12 mouse cellular contexts compared by ENCODE assay signal in the genomic region with DNA sequence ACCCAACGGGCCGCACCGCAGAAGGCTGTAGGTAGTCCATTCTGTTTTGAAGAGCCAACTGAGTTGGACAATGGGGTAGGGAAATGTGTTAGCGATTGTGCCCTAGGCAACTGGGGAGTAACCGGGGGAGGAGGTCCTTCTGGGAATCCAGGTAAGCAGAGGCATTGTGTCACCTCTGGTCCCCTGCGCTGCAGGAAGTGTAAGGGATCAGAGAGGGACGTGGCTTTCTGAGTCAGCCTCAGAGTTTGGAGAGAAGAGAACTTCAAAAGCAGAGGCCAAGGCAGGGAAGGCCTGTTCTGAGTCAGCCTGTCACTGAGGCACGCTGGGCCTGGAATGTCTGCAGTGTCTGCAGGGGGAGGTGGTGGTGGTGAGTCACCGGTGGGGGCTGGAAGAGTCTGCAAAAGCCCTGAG. TPM values are rescaled to one million over a fixed set of nuclear protein-coding genes. Genes with fewer than 3 reads are reported as not detected.
A peak's percentile ranks its signal among the peaks of the same experiment; 100 is the strongest.
DNase-seq lines count a peak whose midpoint lies in the region; ATAC-seq and TF ChIP-seq lines count a peak whose summit lies in the region.
"Had no signal": no experiment of that assay in that cellular context is flagged by ENCODE, and none has a peak within 500 bp of the region (broad histone marks: within the 10 kb centered on the region; RNA-seq: fewer than 3 reads in every experiment).

No protein-coding gene starts in this region.

- H3K36me3 ChIP-seq in heart, embryonic 11.5 days (ENCODE audit: control insufficient read depth, insufficient read depth, low read length), result no peaks in the 10 kb centered on the region
- H3K36me3 ChIP-seq: limb, embryonic 12.5 days; neural tube, embryonic 13.5 days had no signal

- in situ Hi-C loops in Patski (cut with MboI; ENCODE audit: low pct_unique_long_range_greater_than_20kb), result no loop called here

- ATAC-seq in heart, embryonic 11.5 days (replicated peaks; ENCODE audit: insufficient number of reproducible peaks, low FRiP score, low TSS enrichment), result peak; percentile 63; the same call in 1 of the 2 replicates
- peak; percentile 94 for ATAC-seq in Patski

- CTCF ChIA-PET in Patski (lab: Charles Lee), result interaction anchor here (0.9 kb wide), 1 partner anchor 37 kb away, joined by 3 read pairs; no protein-coding TSS in a partner anchor

- no peaks in the 10 kb centered on the region for H3K27me3 ChIP-seq in heart, embryonic 11.5 days (ENCODE audit: control insufficient read depth, insufficient read depth, low read length)
- H3K27me3 ChIP-seq in Patski, result no peaks in the 10 kb centered on the region
- H3K27me3 ChIP-seq: limb, embryonic 12.5 days; neural tube, embryonic 13.5 days had no signal

- peaks cover 11% of the 10 kb centered on the region for H3K4me1 ChIP-seq in heart, embryonic 11.5 days (ENCODE audit: control insufficient read depth, insufficient read depth, low read length)
- H3K4me1 ChIP-seq in embryonic fibroblast, embryonic 13.5 days (ENCODE audit: control insufficient read depth, insufficient read depth, low read length), result peaks cover 5% of the 10 kb centered on the region; the same call in 1 of the 2 replicates
- H3K4me1 ChIP-seq: neural tube, embryonic 13.5 days had no signal

- intact Hi-C loops in left cerebral cortex, postnatal 4 days (cut with DNase I), result no loop called here

- peak; percentile 48; the same call in 1 of the 2 replicates for TF ChIP-seq POLR2A in embryonic fibroblast, embryonic 13.5 days (IDR thresholded peaks at IDR 0.05; ENCODE audit: low read depth, low read length)

- H3K27ac ChIP-seq in heart, embryonic 11.5 days (ENCODE audit: low read depth, low read length), result peak overlapping the region; percentile 69
- H3K27ac ChIP-seq in embryonic fibroblast, embryonic 13.5 days (ENCODE audit: insufficient read depth, low read length), result peak overlapping the region; percentile 78
- H3K27ac ChIP-seq: kidney, postnatal 0 days; limb, embryonic 12.5 days; neural tube, embryonic 13.5 days had no signal

- POLR2A ChIA-PET in Patski (lab: Charles Lee), result interaction anchor here (1.5 kb wide), 1 partner anchor 23 kb away, joined by 4 read pairs; no protein-coding TSS in a partner anchor

- H3K4me2 ChIP-seq in heart, embryonic 11.5 days, result peak overlapping the region; percentile 33
- H3K4me2 ChIP-seq: limb, embryonic 12.5 days; neural tube, embryonic 13.5 days had no signal

- no peak overlapping the region for H3K9ac ChIP-seq in heart, embryonic 11.5 days (ENCODE audit: low read depth, low read length)
- H3K9ac ChIP-seq: limb, embryonic 12.5 days; neural tube, embryonic 13.5 days had no signal

- 10% methylated on average over 9 of the region's 9 CpGs for WGBS in heart, embryonic 11.5 days (ENCODE audit: insufficient replicate concordance)

- no peak for TF ChIP-seq CTCF in Patski (IDR thresholded peaks at IDR 0.05)
- TF ChIP-seq CTCF in embryonic fibroblast, embryonic 13.5 days (IDR thresholded peaks at IDR 0.05; ENCODE audit: borderline replicate concordance, insufficient read depth, low read length), result no peak

- DNase-seq in heart, postnatal 4 days, result no peak
- DNase-seq in 3T3-L1 (ENCODE audit: low read depth, low spot score) (peak; percentile 96), Patski (ENCODE audit: low read depth, low spot score) (peak; percentile 50)
- no peak for DNase-seq in retina, embryonic 14.5 days (ENCODE audit: low spot score)
- no peak for DNase-seq in left cerebral cortex, postnatal 4 days
- DNase-seq in kidney, adult 11 months, result no peak

- H3K9me3 ChIP-seq in heart, embryonic 11.5 days (replicated peaks; ENCODE audit: control insufficient read depth, low read length), result no peaks in the 10 kb centered on the region
- H3K9me3 ChIP-seq: limb, embryonic 12.5 days; neural tube, embryonic 13.5 days had no signal

- no peak overlapping the region for H3K4me3 ChIP-seq in heart, embryonic 11.5 days (ENCODE audit: low read depth, low read length)
- no peak overlapping the region for H3K4me3 ChIP-seq in embryonic fibroblast, embryonic 13.5 days (ENCODE audit: insufficient read depth, low read length)
- H3K4me3 ChIP-seq: limb, embryonic 12.5 days; neural tube, embryonic 13.5 days had no signal

RNA-seq across cellular contexts. Expression of a gene that starts 6.4 kb away (rescaled TPM):
- not detected in 2 replicates for polyA plus RNA-seq in heart, embryonic 11.5 days (2014; fragmentation: Nextera tagmentation; extraction: Ambion mirVana)
- total RNA-seq in heart, postnatal 4 days (2021), result not detected
- not detected for polyA plus RNA-seq in Patski (2021)
- polyA plus RNA-seq in embryonic fibroblast, embryonic 13.5 days (2011; ENCODE audit: insufficient read length, low read depth, missing spikeins), result not detected in 2 replicates
- not detected for total RNA-seq in left cerebral cortex, postnatal 4 days (2021)
- polyA plus RNA-seq: heart, embryonic 16.5 days; kidney, postnatal 0 days; limb, embryonic 12.5 days; neural tube, embryonic 13.5 days had no signal

RNA-seq across cellular contexts. Expression of a gene that starts 12.2 kb away (rescaled TPM):
- 50.0 and 51.5 TPM in 2 replicates for polyA plus RNA-seq in heart, embryonic 11.5 days (2014; fragmentation: Nextera tagmentation; extraction: Ambion mirVana)
- 10 to 100 TPM in 1 of 2 experiments, 1 to 10 TPM in 1; 6.3 to 10.6 TPM for total RNA-seq in heart, postnatal 4 days (2021)
- polyA plus RNA-seq in Patski (2021), result 1.2 TPM
- polyA plus RNA-seq in embryonic fibroblast, embryonic 13.5 days (2011; ENCODE audit: insufficient read length, low read depth, missing spikeins), result 37.9 and 39.8 TPM in 2 replicates
- total RNA-seq in left cerebral cortex, postnatal 4 days (2021), result 1 to 10 TPM; 2.6 to 3.5 TPM

RNA-seq across cellular contexts. Expression of a gene that starts 16.7 kb away (rescaled TPM):
- polyA plus RNA-seq in heart, embryonic 11.5 days (2014; fragmentation: Nextera tagmentation; extraction: Ambion mirVana), result 27.1 and 31.3 TPM in 2 replicates
- 10 to 100 TPM; 60.9 to 62.7 TPM for total RNA-seq in heart, postnatal 4 days (2021)
- polyA plus RNA-seq in Patski (2021), result 100 TPM
- polyA plus RNA-seq in embryonic fibroblast, embryonic 13.5 days (2011; ENCODE audit: insufficient read length, low read depth, missing spikeins), result 68.4 and 71.9 TPM in 2 replicates
- 10 to 100 TPM; 88.0 to 94.0 TPM for total RNA-seq in left cerebral cortex, postnatal 4 days (2021)

RNA-seq across cellular contexts. Expression of a gene that starts 47.2 kb away (rescaled TPM):
- 23.0 and 33.1 TPM in 2 replicates for polyA plus RNA-seq in heart, embryonic 11.5 days (2014; fragmentation: Nextera tagmentation; extraction: Ambion mirVana)
- 10 to 100 TPM; 47.4 to 48.3 TPM for total RNA-seq in heart, postnatal 4 days (2021)
- 74.0 TPM for polyA plus RNA-seq in Patski (2021)
- 79.3 and 80.1 TPM in 2 replicates for polyA plus RNA-seq in embryonic fibroblast, embryonic 13.5 days (2011; ENCODE audit: insufficient read length, low read depth, missing spikeins)
- 10 to 100 TPM; 68.1 to 72.8 TPM for total RNA-seq in left cerebral cortex, postnatal 4 days (2021)

RNA-seq across cellular contexts. Expression of a gene that starts 57.5 kb away (rescaled TPM):
- polyA plus RNA-seq in heart, embryonic 11.5 days (2014; fragmentation: Nextera tagmentation; extraction: Ambion mirVana), result 1,582 and 1,616 TPM in 2 replicates
- total RNA-seq in heart, postnatal 4 days (2021), result 1,000 to 10,000 TPM; 2,269 to 2,363 TPM
- polyA plus RNA-seq in Patski (2021), result 605 TPM
- polyA plus RNA-seq in embryonic fibroblast, embryonic 13.5 days (2011; ENCODE audit: insufficient read length, low read depth, missing spikeins), result 206 and 212 TPM in 2 replicates
- 100 to 1,000 TPM; 349 to 390 TPM for total RNA-seq in left cerebral cortex, postnatal 4 days (2021)

Comparison
In these comparisons a context has a peak if more than half of its experiments do, and no peak if none do; other contexts are left out.
1. DNase-seq: peak in 3T3-L1 (single experiment) and Patski (single experiment); none in heart, postnatal 4 days (single experiment), retina, embryonic 14.5 days (single experiment), left cerebral cortex, postnatal 4 days (single experiment) and kidney, adult 11 months (single experiment).
2. RNA of a gene that starts 12.2 kb away (polyA plus RNA-seq): 50.0 to 51.5 TPM in heart, embryonic 11.5 days and 37.9 to 39.8 TPM in embryonic fibroblast, embryonic 13.5 days; 1.2 TPM in Patski (single experiment); every median in the first group is over 10 times any median in the second.